Mouse (Mus musculus) E14TG2a.4 (cell line): ENCODE data around the gene Tbc1d2b.

Experiments used
- H3K27me3 ChIP-seq: 2 replicates; pipeline ENCODE4 v1.6.1; 2014; ENCODE audit warnings: low read length, control low read depth; ENCODE audit not compliant: insufficient read depth
- H3K36me3 ChIP-seq: 2 replicates; pipeline ENCODE4 v1.6.1; 2014; ENCODE audit warnings: low read length, control low read depth; ENCODE audit not compliant: insufficient read depth
- H3K4me1 ChIP-seq: replicated peaks from 2 replicates; pipeline ENCODE4 v1.6.1; 2014; ENCODE audit warnings: low read depth, low read length, control low read depth
- H3K4me3 ChIP-seq: replicated peaks from 2 replicates; pipeline ENCODE4 v1.5.1; 2014; ENCODE audit warnings: mild to moderate bottlenecking, low read length
- H3K9me3 ChIP-seq: 2 replicates; pipeline ENCODE4 v1.6.1; 2014; ENCODE audit warnings: low read length, control low read depth
- CTCF ChIP-seq: conservative IDR thresholded peaks from 2 replicates; pipeline ENCODE4 v1.5.1; 2014; ENCODE audit warnings: low read length
- NANOG ChIP-seq: IDR thresholded peaks from 2 replicates; pipeline ENCODE4 v1.6.1; 2014; ENCODE audit warnings: borderline replicate concordance, low read length, mixed read lengths
- POU5F1 ChIP-seq: IDR thresholded peaks from 2 replicates; pipeline ENCODE4 v1.6.1; 2014; ENCODE audit warnings: low read length, borderline replicate concordance

The Tbc1d2b gene

GRCm38 (mm10) chr9:90199611-90200010, 71.0 kb downstream of the Tbc1d2b start:
- Histone ChIP-seq H3K4me3 (no peak overlapping the region), H3K9me3 (no peaks in the 10 kb centered on the region), H3K4me1 (peaks cover 20% of the 10 kb centered on the region), H3K27me3 (peaks cover 13% of the 10 kb centered on the region; the same call in 1 of the 2 replicates), H3K36me3 (peaks cover 9% of the 10 kb centered on the region)
- TF ChIP-seq NANOG = no peak
- no peak for TF ChIP-seq CTCF
- no peak for TF ChIP-seq POU5F1

GRCm38 (mm10) chr9:90198531-90199449, 71.8 kb downstream of the Tbc1d2b start:
- H3K4me3 ChIP-seq = no peak overlapping the region
- peaks cover under 1% of the 10 kb centered on the region; the same call in 1 of the 2 replicates for H3K36me3 ChIP-seq
- H3K4me1 ChIP-seq = peaks cover 19% of the 10 kb centered on the region

GRCm38 (mm10) chr9:90197866-90198383, 72.7 kb downstream of the Tbc1d2b start:
- H3K4me3 ChIP-seq = no peak overlapping the region
- no peak for TF ChIP-seq CTCF
- no peak for TF ChIP-seq NANOG
- TF ChIP-seq POU5F1 = no peak
- peaks cover 18% of the 10 kb centered on the region for H3K27me3 ChIP-seq
- no peaks in the 10 kb centered on the region for H3K9me3 ChIP-seq
- H3K4me1 ChIP-seq = peaks cover 15% of the 10 kb centered on the region
- no peaks in the 10 kb centered on the region for H3K36me3 ChIP-seq

More at GRCm38 (mm10) chr9:90198531-90199449, 71.8 kb downstream of the Tbc1d2b start:
- no peak for TF ChIP-seq NANOG
- TF ChIP-seq CTCF = no peak
- TF ChIP-seq POU5F1 = no peak
- Histone ChIP-seq H3K27me3 (peaks cover 13% of the 10 kb centered on the region; the same call in 1 of the 2 replicates), H3K9me3 (no peaks in the 10 kb centered on the region)

GRCm38 (mm10) chr9:90197116-90197665, 73.4 kb downstream of the Tbc1d2b start:
- Histone ChIP-seq H3K27me3 (peaks cover 22% of the 10 kb centered on the region), H3K9me3 (no peaks in the 10 kb centered on the region), H3K4me3 (no peak overlapping the region), H3K4me1 (peaks cover 14% of the 10 kb centered on the region), H3K36me3 (no peaks in the 10 kb centered on the region)
- TF ChIP-seq NANOG (no peak), POU5F1 (no peak), CTCF (no peak)

GRCm38 (mm10) chr9:90196262-90196661, 74.3 kb downstream of the Tbc1d2b start:
- peaks cover 14% of the 10 kb centered on the region for H3K4me1 ChIP-seq
- H3K9me3 ChIP-seq = no peaks in the 10 kb centered on the region
- H3K4me3 ChIP-seq = no peak overlapping the region
- no peaks in the 10 kb centered on the region for H3K36me3 ChIP-seq
- TF ChIP-seq NANOG (no peak), POU5F1 (no peak)
- H3K27me3 ChIP-seq = peaks cover 28% of the 10 kb centered on the region

- no peak overlapping the region for H3K4me3 ChIP-seq
- no peaks in the 10 kb centered on the region for H3K9me3 ChIP-seq
- peaks cover 40% of the 10 kb centered on the region for H3K27me3 ChIP-seq
- H3K4me1 ChIP-seq = peaks cover 14% of the 10 kb centered on the region
- no peaks in the 10 kb centered on the region for H3K36me3 ChIP-seq
- TF ChIP-seq NANOG (no peak), POU5F1 (no peak), CTCF (no peak)
These were observed 75.6 kb downstream of the Tbc1d2b start for GRCm38 (mm10) chr9:90195000-90195399.

- Histone ChIP-seq H3K36me3 (no peaks in the 10 kb centered on the region), H3K4me3 (no peak overlapping the region), H3K4me1 (no peaks in the 10 kb centered on the region), H3K27me3 (peaks cover 51% of the 10 kb centered on the region), H3K9me3 (no peaks in the 10 kb centered on the region)
- TF ChIP-seq POU5F1 (no peak), CTCF (no peak), NANOG (no peak)
These were observed 81.2 kb downstream of the Tbc1d2b start for GRCm38 (mm10) chr9:90189391-90189790.

GRCm38 (mm10) chr9:90188893-90189292, 81.7 kb downstream of the Tbc1d2b start:
- Histone ChIP-seq H3K27me3 (peaks cover 51% of the 10 kb centered on the region), H3K9me3 (no peaks in the 10 kb centered on the region), H3K4me3 (no peak overlapping the region), H3K36me3 (no peaks in the 10 kb centered on the region), H3K4me1 (no peaks in the 10 kb centered on the region)
- TF ChIP-seq NANOG = no peak
- no peak for TF ChIP-seq POU5F1
- no peak for TF ChIP-seq CTCF
